Mouse (Mus musculus) cerebellum, adult 2 months (tissue): ENCODE measurements around the gene Gng5. TPM values are rescaled to one million over a fixed set of nuclear protein-coding genes. Genes with fewer than 3 reads are reported as not detected.

Experiments used
- DNase-seq, 2 experiments: peaks; one replicate each; pipeline ENCODE4 v3.0.0; 2021
- H3K27ac ChIP-seq: fragments of 200-500 bp; 2 replicates; pipeline ENCODE4 v1.5.1; 2012; ENCODE audit warnings: low read length, control low read depth, inconsistent platforms; ENCODE audit not compliant: insufficient read depth
- H3K27me3 ChIP-seq: fragments of 200-500 bp; 2 replicates; pipeline ENCODE4 v1.6.1; 2012; ENCODE audit warnings: inconsistent platforms, mild to moderate bottlenecking, low read length, moderate library complexity; ENCODE audit not compliant: control insufficient read depth, insufficient read depth
- H3K4me1 ChIP-seq: fragments of 200-500 bp; 2 replicates; pipeline ENCODE4 v1.6.1; 2011; ENCODE audit warnings: low read length; ENCODE audit not compliant: control insufficient read depth, insufficient read depth
- H3K4me3 ChIP-seq: fragments of 200-500 bp; replicated peaks from 2 replicates; pipeline ENCODE3; 2011; ENCODE audit warnings: mild to moderate bottlenecking, low read depth, low read length, control low read depth; ENCODE audit not compliant: insufficient read depth
- CTCF ChIP-seq: fragments of 200-500 bp; IDR thresholded peaks from 2 replicates; pipeline ENCODE4 v1.5.1; 2011; ENCODE audit warnings: low read depth, mild to moderate bottlenecking, control low read depth, low read length, moderate library complexity, borderline replicate concordance; ENCODE audit not compliant: insufficient read depth
- POLR2A ChIP-seq: fragments of 200-500 bp; IDR thresholded peaks from 2 replicates; pipeline ENCODE4 v1.6.1; 2011; ENCODE audit warnings: low read length, control low read depth, borderline replicate concordance; ENCODE audit not compliant: insufficient read depth
- WGBS: fragments of 180-500 bp; shearing (Covaris S2); methylation state at CpG from one replicate; pipeline ENCODE4 v1.1.7; 2018; 5-methylcytosine and 5-hydroxymethylcytosine counted together
- polyA plus RNA-seq: library from polyadenylated mRNA; depleted of rRNA; stranded (reverse); fragments of >200 nt; gene quantifications from 2 replicates; pipeline ENCODE4 v1.2.3, GENCODE M21; 2012

Gene Gng5
- polyA plus RNA-seq, 1 experiment = 93.9 TPM

DNA sequence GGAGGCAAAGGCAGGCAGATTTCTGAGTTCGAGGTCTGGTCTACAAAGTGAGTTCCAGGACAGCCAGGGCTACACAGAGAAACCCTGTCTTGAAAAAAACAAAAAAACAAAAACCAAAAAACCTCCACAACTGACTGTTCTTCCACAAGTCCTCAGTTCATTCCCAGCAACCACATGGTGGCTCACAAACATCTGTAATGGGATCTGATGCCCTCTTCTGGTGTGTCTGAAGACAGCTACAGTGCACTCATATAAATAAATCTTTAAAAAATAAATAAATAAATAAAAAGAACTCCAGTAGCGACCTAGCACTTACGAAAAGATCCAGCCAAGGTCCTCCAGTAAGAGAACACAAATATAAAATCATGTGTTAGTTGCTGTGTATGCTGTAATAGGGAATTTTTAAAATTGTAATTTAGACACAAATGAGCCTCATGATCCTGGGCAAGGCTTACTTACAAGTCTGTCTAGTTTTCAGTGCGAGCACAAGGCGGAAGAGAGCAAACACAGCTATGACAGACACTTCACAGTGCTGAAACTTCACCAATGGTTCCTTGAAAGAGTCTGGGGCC, 20.7 kb downstream of the Gng5 start:
- peak in 1 of 2 experiments; percentile 11 for DNase-seq
- H3K4me1 ChIP-seq = no peaks in the 10 kb centered on the region
- no peak for TF ChIP-seq POLR2A
- TF ChIP-seq CTCF = no peak
- 26% methylated on average over 5 of the region's 5 CpGs for WGBS
- H3K27me3 ChIP-seq = no peaks in the 10 kb centered on the region
- peak overlapping the region; percentile 63 for H3K4me3 ChIP-seq
- peak overlapping the region; percentile 5; the same call in 1 of the 2 replicates for H3K27ac ChIP-seq

- WGBS = under 1% methylated on average over 80 of the region's 82 CpGs
- Histone ChIP-seq H3K4me3 (peak within 1 kb of the TSS; percentile 91), H3K27me3 (no peaks in the 10 kb centered on the region), H3K27ac (peak within 1 kb of the TSS; percentile 94), H3K4me1 (no peaks in the 10 kb centered on the region)
- DNase-seq = peak; percentile 91 to 92
- TF ChIP-seq CTCF (no peak), POLR2A (peak; percentile 44; the same call in 1 of the 2 replicates)
Observed at GRCm38 (mm10) chr3:146520798-146521651, 21.4 kb downstream of the Gng5 start, which contains the start of gene Rpf1. Gene Rpf1 (minus strand): TSS chr3:146521429.

- TF ChIP-seq POLR2A (no peak), CTCF (no peak)
- DNase-seq = no peak
- 10% methylated on average over 8 of the region's 8 CpGs for WGBS
- Histone ChIP-seq H3K4me3 (peak overlapping the region; percentile 91), H3K27ac (0 out of 2 replicates have a peak overlapping the region, but pooled peaks have one; percentile 41), H3K27me3 (no peaks in the 10 kb centered on the region), H3K4me1 (no peaks in the 10 kb centered on the region)
Observed at GRCm38 (mm10) chr3:146521652-146522020, 22.0 kb downstream of the Gng5 start.

DNA sequence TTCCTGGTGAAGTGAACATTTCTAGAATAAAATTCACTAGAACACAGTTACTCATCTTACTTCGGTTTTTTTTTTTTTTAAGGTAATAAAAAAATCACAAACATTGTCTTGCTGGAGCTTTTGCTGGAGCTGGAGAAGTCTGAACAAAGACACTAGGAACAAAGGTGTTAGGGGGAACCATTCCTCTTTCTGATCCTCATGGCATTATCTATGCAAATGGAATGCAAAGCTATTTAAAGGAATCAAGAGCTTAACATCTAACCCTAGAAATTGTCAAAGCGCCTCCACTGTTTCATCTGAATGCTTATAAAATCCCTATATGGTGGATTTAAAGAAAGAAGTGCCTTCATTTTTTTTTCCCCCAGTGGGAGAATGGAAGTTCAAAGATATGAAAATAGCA, 28.7 kb downstream of the Gng5 start:
- Histone ChIP-seq H3K27ac (no peak overlapping the region), H3K27me3 (no peaks in the 10 kb centered on the region), H3K4me1 (no peaks in the 10 kb centered on the region), H3K4me3 (no peak overlapping the region)
- TF ChIP-seq POLR2A (no peak), CTCF (no peak)
- 56% methylated on average over 2 of the region's 2 CpGs for WGBS
- no peak for DNase-seq

GRCm38 (mm10) chr3:146534986-146535385, 35.4 kb downstream of the Gng5 start:
- no peak overlapping the region for H3K27ac ChIP-seq
- 61% methylated on average over 6 of the region's 6 CpGs for WGBS
- no peaks in the 10 kb centered on the region for H3K4me1 ChIP-seq
- no peaks in the 10 kb centered on the region for H3K27me3 ChIP-seq
- no peak overlapping the region for H3K4me3 ChIP-seq
- TF ChIP-seq CTCF (no peak), POLR2A (no peak)
- DNase-seq = no peak

DNA sequence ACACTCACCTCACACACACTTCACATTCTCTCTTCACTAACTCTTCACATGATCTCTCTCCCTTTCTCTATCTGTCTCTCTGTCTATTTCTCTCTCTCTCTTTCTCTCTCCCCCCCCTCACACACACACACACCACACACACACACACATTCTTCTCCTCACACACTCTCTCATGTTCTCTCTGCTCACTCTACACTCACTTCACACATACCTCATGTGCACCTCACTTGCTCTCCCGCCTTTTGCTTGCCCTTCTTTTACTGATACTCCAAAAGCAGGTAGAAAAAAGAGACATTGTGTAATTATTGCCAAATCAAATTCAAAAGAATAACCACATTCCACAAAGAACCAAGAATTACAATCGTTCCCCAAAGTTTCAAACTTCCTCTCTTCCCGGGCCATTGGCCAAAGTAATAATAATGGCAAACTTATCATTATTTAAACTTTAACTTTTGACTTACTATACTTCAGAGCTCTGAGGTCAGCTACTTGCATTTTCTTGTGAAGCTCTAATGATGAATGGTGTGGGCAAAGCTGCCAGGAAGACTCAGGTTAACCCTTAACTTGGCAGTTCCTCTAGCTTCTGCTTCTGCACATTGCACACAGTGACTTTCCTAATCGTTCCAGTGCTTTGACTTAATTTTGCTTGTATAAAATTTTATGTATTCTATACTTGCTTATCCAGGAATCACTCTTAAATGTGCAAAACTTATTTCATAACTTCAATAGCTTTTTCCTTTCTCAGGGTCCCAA, 41.1 kb downstream of the Gng5 start:
- no peak for DNase-seq
- no peaks in the 10 kb centered on the region for H3K27me3 ChIP-seq
- H3K4me3 ChIP-seq = no peak overlapping the region
- no peaks in the 10 kb centered on the region for H3K4me1 ChIP-seq
- TF ChIP-seq CTCF (no peak), POLR2A (no peak)
- H3K27ac ChIP-seq = no peak overlapping the region
- WGBS = 81% methylated on average over 4 of the region's 4 CpGs

- no peaks in the 10 kb centered on the region for H3K4me1 ChIP-seq
- WGBS = 30% methylated on average over 1 of the region's 1 CpGs
- TF ChIP-seq POLR2A = no peak
- TF ChIP-seq CTCF = no peak
- no peak overlapping the region for H3K27ac ChIP-seq
- H3K4me3 ChIP-seq = no peak overlapping the region
- no peaks in the 10 kb centered on the region; the same call in 1 of the 2 replicates for H3K27me3 ChIP-seq
- no peak for DNase-seq
Observed at GRCm38 (mm10) chr3:146543632-146544031, 44.0 kb downstream of the Gng5 start.
